Mouse (Mus musculus): ENCODE results near the gene Anp32a. TPM values are rescaled to one million over a fixed set of nuclear protein-coding genes. Genes with fewer than 3 reads are reported as not detected.

The Anp32a gene
- total RNA-seq, 1 experiment from 2014 or later, result 408 TPM

DNA sequence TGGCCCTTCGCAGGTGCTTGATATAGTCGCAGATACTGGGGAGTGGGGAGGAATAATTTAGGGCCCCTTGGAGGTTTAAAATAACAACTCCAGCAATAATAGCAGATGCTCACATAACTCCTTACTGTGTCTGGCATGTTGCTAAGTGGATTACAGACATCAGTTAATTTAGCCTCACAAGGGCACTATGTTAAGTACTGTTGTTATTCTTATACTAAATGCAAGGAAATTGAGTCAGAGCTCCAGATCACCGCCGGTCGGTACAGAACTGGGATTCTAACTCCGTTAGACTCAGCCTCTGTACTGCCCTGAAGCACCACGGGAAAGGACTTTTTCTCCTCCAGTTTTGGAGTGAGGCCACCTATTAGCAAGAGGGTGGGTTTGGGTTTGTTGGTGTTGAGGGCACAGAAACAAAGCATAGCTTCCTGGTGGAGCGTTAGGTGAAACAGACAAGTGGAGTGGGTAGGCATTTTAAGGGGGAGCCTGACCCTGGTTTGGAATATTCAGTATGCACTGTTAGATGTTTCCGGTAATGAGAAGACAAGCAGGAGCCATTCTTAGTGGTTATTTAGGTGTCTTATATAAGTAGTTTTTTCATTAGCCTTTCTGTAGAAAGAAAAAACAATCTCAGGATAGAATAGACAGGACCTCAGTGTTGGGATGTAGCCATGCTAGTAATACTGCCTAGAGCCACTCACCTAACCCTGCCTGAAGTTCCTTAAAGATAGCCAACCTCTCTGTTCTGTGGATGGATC lies 4.7 kb downstream of the Anp32a start:
- DNase-seq, result peak; percentile 28

DNA sequence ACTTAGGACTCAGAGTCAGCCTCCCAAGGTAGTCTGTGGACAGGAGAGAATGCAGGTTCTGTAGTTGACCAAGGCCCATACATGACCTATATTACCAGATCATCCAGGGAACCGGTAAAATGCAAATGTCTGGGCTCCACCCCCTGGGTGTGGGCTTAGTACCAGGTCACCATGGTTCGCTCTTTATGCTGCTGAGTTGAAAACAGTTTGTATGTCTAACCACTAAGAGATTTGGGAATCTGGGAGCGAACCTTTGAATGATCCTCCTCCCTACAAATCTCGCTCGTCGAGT lies 5.2 kb downstream of the Anp32a start:
- DNase-seq, result no peak

DNA sequence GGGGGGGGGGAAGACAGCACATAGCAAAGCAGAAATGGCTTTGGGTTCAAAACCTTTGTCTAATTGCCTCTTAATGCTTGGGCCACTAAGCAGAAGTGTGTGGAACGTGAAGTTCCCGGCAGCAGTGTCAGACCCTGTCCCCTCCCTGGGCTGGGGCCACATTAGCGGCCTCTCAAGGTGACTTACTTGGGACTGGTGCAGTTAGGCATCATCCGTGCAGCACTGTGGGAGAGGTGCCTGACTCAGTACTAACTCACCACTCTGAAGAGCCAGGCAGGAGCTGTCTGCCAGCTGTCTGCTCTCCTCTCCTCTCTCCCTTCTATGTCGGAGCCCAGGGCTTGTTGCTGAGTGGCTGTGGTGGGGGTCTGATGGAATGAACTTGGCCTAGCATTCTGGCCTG lies 6.1 kb downstream of the Anp32a start:
- peak; percentile 35 for DNase-seq

DNA sequence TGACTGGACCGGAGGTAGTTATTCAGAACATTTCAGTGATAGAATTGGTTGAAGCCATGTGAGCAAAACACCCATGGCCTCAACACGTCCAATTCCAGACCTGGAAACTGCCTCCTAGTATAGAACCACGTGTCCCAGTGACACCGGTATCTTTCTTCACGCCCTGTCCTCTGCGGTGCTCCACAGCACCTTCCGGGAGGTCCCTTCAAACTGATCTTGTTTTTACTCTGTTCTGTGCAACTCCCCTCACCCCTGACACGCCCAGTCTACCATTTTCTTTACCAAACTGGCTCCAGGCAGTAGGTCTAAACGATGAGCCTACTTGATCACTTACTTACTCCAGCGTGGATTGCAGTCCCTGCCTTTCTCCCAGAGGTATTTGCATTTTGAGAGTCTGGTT lies 7.0 kb downstream of the Anp32a start:
- no peak for DNase-seq

DNA sequence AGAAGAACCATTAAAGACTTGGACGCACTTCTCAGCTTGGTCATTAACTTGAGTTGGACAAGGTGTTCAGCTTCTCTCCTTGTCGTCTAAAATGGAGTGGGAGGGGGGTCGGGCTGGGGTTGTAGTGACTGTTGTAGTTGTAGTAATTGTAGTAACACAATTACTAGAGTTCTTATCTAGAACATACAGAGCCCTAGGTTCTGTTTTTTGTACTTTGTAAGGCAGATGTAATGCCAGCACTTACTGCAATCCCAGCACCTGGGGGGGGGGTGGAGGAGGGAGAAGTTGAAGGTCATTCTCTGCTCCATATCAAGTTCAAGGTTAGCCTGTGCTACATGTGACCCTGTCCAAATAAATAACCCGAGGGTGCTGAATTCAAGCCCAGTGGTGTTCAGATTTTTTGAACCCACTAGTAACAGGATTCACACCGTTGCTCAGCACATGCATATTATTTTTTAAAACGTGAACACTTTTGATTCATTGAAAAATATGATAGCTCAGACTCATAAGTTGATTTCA lies 7.4 kb downstream of the Anp32a start:
- DNase-seq, result no peak

DNA sequence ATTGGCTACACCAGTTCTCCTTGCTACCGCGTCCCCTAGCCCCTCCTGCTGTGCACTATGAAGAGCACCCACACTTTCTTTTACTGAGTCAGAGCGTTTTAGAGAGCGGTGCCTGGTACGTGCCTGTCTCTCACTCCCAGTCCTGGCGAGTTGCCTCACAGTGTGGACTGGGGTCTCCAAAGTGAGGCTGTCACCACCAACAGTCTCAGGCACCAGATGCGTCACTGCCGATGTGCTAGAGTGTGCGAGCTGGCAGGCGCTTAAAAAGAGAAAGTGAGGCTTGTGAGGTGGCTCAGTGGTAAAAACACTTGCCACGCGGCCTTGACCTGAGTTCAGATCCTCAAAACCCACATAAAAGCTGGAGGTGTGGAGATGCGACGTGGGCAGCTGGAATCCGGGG lies 8.2 kb downstream of the Anp32a start:
- peak; percentile 22 for DNase-seq

DNA sequence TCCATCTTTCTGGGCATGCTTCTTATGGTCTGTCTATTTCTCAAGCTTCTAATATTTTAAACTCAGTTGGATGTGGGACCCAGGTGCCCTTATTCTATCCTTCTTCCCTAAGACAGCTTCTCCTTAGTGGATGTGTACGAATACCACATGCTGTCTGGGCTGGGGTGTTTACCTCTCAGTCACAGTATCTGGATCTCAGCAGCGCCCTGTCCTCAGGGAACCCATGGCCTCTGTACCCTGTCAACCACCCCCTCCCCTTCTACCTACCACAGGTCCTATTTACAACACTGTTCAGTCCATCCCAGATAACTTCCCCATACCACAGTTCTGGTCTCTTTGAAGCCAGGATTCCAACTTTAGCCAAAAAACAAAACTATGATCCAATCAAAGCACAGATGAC lies 9.6 kb downstream of the Anp32a start:
- DNase-seq, result no peak

DNA sequence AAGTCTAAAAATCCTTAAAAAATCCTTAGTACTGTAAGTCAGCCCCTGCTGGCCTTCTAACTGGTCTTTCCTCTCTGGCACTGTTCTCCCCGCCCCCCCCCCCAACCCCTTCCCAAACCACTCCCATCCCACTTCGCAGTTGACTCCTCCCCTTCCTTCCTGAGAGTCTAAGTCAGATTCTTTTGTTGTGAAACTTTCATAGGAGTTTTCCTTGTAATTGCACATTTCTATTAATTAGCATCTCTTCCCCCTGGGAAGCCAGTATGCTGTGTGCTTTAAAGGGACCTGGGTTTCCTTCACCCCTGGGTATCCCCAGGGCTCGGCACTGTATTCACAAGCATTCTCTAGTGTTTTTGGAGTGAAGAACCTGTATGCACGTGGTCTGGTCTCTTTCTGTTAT lies 10.1 kb downstream of the Anp32a start:
- DNase-seq, result no peak

DNA sequence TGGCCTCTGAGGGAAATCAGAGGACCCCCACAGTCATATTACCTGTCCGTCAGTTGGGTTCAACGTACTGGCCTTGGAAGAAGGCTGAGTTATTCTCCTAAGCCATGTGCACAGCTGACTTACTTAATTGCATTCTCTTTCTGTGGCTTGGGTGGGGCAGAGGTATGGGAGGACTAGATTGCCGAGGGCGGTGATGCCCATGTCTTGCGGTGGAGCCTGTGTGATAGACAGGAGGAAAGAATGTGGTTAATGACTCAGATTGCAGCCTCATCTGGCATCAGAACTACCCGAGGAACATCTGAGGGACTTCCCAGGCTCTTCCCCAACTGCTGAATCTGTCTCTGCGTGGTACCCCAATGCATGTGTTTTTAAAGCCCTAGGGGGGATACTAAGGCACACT lies 12.7 kb downstream of the Anp32a start:
- no peak for DNase-seq

DNA sequence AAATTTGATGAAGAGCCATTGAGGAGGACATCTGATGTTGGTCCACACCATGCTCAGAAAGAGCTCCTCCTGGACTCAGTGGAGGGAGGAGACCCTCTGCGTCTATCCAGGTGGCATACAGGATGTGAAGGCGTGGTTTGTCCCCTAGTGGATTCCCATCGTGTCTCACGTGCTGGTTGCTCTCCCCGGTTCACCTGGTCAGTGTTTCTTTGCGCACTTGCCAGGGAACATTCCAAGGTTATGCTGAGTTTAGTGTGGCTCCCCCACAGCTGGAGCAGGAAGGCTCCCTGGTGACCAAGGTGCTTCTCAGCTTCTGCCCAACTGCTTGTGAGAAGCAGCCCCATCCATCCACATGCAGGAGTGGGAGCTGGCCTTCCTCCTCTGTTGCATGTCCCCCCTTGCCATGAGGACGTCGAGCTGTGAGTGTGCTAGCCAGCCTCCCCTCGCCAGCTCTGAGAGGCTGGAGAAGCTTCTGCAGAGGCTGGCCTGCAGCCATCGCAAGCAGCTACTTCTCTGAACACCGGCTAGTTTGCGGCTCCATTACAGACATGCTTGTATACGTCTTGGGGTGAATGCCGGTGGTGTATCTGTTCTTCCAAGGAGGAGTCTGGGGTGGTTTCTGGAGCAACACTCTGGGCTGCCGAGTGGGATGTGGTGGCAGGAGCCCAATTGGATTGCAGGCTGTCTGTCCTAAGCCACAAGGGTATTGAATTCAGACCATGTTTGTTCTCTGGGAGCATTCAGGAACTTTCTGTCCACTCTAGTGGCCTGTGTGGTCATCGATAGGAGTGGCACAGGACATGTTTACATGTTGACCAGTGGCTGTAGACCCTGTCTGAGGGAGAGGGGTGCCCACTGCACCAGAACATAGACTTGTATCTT lies 14.0 kb downstream of the Anp32a start:
- peak; percentile 56 for DNase-seq

DNA sequence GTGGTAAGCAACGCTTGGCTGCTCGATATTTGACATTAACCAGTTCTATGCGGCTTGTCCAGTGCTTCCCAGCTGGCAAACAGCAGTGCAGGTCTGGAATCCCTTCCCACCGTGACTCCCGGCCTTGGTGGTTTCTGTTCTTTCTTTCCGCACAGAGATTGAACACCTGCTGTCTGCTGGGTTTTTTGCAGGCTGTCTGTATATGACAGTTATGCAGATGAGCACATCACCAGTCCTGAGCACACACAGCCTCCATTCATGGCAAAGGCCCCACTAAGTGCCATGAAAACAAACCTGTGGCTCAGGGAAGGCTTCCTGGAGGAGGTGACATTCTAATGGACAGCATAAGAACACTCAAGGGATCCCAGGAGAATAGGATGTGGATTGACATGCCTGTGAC lies 14.7 kb downstream of the Anp32a start:
- DNase-seq, result no peak

DNA sequence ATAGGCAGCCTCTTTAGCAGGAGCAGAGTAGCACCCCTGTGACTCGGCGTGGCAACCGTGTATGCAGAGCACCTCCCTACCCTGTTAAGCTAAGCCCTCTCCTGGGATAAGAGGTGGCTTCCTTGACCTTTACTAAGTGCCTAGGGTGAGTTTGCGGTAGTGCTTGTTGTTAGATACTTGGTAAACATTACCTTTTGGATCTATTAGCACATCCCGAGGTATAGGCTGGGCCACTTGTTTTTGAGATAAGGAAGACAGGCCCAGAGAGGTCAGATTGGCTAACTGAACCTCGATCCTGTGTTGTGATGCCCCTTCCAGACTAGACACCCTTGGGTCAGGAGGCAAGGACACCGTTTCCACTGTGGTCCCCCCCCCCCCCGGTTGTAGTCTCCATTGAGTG lies 16.5 kb downstream of the Anp32a start:
- peak; percentile 4 for DNase-seq

DNA sequence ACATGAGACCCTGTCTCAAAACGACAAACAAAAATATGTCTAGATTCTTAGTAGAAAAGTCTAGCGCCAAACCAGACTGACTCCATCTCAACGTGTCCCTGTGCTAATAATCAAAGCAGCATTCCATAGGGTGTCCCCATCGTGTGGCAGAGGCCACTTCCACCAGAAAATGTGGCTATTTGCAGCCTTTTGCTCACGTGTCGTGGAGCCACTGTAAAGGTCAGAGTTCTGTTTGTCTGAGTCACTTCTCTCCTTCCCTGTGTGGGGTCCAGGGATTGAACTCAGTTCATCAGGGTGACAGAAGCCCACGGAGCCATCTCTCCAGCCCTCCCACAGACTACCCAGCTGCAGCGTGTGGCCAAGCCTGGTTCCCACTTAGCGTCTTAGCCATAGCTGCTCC lies 17.8 kb downstream of the Anp32a start:
- DNase-seq, result peak; percentile 16

DNA sequence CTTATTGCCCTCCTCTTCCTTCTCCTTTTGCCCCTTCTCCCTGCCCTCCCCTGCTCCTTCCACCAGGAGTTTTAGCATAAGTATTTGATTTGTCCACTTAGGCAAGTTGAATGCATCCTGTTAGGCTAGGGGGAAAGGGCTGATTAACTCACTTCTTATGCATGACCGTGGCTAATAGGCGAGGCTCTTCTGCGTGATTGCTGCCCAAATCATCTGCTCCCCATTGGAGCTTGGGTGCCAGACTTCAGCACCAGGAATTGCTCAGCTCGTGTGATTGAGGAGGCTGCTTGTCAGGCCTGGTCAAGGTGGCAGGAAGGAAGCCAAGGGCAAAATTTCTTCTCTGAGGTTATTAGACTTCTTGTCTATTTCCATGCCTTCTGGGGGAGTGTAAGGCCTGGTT lies 19.8 kb downstream of the Anp32a start:
- DNase-seq, result peak; percentile 62

DNA sequence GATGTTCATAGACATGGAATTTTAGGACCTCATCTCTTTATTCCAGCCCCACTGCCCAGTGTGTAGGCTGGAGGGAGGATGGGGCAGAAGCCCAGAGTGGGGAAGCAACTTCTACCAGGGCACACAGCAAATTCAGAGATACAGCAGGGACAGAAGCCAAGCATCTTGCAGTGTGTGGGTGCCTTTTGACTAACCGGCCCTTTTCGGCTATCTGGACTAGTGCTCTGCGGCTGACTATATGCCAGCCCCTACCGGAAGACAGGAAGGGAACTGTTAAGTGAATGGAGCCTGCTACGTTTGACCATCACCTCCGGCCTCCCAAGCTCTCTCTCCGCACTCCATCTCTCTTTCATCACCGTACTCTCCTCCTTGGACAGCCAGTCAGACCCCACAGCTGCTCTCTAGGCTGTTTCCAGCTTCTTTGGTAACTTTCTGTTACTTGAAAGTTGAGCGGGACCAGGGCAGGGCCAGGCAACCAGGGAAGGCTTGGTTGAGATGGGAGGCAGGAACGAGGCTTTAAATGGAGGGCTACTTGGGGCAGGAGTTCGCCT lies 21.8 kb downstream of the Anp32a start:
- DNase-seq, result no peak

DNA sequence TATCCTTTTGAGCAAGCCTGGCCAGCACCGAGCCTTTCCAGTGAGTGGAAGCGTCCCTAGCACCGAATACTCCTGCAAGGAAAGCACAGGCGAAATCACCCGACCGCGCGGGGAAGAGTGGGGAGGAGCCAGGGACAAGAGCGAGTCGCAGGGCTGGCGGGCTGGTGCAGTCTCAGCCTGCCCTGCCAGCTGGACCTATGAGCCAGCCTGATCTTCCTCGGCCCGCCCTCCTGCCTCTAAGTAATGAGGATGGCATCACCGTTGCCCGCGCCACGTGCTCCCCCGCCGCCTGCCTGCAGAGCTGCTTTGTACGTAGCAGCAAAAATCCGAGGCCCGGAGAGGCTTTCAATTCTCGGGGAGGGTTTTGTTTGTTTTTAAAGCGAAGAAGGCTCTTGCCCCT lies 22.5 kb downstream of the Anp32a start:
- DNase-seq, result peak; percentile 96

DNA sequence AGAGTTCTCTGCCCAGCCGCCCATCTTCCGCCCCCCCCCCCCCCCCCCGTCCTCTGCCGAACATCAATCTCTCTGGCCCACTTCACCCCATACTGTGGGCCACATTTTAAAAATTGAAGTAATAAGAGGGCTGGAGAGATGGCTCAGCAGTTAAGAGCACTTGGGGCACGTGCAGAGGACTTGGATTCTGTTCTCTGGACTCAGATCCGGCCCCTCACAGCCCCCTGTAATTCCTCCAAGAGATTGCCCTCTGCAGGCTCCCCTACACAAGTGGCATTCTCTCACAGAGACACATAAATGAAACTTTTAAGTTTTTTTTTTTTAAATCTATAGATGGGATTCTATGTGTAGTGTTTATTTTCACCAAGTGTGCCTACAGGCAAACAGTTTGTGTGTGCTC lies 23.1 kb downstream of the Anp32a start:
- DNase-seq, result peak; percentile 4

DNA sequence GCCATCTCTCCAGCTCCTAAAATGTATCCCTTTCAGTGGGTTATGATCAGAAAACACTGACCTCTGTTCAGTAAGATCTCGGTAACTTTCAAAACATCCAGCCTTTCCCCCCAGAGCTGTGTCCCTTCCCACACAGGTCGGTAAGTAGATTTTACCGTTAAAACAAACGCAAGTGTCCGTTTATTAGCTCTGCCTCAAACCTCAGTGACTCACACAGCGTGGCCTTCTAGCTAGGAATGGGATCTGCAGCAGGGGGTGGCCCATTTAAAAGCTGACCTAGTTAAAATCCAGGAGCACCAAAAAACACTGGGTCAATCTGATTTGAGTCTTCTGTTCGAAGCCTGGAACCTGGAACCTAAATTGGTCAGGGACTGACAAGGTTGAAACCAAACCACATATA lies 23.7 kb downstream of the Anp32a start:
- DNase-seq, result peak; percentile 72

DNA sequence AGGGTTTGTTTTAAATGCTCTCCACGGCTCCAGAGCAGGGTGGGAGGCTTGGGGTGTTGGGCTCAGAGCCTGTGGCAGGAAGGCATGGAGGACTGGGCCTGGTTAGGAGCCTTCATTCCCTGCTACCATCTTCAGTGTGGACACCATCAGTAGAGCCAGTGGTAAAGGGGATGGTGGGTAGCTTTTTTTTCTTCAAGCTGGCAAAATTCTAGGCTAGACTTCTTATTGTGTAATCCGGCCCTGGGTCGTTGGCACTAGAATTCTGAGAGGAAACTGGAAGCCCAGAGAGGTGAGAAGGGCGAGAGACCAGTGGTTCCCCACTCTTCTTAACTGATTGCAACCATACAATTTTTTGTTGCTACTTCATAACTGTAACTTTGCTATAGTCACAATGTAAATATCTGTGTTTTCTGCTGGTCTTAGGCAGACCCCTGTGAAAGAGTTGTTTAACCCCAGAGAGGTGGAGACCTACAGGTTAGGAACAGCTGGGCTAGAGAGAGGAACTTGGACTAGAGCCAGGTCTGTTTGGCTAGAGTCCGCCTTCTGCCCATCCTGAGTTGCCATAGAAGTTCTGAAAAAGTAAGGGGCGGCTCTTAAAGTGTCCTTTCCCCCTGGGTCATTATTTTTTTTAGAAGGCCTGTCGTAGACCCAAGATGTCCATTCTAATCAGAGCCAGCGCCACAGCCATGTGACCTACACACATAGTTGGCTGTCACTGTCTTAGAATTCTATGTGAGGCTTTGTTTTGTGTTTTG lies 24.4 kb downstream of the Anp32a start:
- DNase-seq, result peak; percentile 14

DNA sequence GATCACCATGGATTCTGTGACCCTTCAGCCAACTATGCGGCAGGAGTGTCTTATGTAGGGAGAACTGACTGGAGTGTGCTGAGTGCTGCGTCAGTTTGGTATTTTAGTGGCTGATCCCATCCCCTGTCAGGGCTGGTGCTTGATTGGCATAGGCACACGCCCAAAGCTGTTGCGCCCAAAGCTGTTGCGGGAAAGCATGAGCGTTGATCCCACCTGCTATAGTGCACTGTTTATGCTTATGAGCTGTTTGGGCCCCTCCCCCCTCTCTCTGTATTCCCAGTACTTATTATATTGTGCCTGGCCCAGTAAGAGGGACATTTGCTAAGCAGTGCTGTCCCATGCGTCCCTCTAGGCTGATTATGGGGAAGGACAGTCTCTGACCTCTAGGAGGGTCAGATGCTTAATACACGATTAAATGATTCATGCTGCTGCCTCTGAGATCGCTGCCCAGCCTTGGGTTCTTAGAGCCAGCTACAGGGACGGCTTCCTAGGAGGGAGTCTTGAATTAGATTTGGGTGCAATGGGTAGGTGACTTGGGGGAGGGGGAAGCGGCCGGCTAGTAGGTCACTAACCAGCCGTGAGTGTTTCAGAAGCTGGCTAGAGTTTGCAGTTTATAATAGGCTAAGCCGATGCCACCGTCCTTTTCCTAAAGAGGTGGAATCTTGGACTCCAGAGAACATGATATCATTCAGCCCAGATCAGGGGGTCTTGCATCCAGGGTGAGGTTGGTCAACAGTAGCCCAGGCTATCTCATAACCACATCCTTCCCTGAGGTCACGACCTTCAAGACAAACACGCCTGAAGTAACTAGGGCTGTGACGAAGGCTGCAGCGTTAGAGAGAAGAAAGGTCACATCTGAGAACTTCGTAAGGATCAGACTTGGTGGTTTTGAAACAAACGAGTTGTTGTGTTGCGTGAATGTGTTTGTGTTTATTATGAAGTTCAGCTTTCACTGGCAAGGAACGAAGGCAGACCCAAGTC lies 25.7 kb downstream of the Anp32a start:
- peak; percentile 73 for DNase-seq

DNA sequence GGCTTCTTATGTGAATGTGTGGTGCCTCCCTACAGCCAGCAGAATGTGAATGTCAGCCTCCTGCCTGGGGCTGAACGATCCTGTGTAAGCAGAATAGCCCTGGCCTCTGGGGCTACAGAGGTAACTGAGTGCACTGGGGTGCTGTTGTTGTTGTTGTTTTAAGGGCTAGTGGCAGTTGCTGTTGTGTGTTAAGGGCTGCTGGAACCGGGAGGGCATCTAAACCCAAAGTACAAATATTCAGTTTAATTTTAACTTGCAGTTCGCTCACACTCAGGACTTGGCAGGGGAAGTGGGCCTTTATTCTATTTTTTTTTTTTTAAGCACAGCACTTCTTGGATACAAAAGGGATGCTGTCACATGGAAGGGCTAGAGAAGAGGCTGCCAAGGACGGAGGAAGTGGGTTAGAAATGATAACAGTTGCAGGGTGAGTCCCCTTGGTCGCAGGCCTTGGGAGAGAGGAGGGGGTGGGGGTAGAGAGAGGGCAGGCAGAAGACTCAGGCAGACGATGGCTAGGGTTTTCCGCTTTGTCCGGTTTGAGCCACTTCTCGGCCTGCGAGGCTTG lies 26.5 kb downstream of the Anp32a start:
- peak; percentile 82 for DNase-seq

Data from adrenal gland, postnatal 14 days (tissue).